22 mouse cellular contexts compared by ENCODE assay signal in genomic region chr19:28424180-28424579, GRCm38 (mm10).
DNase-seq lines count a peak whose midpoint lies in the region; ATAC-seq and TF ChIP-seq lines count a peak whose summit lies in the region.
"Had no signal": no experiment of that assay in that cellular context is flagged by ENCODE, and none has a peak within 500 bp of the region (broad histone marks: within the 10 kb centered on the region; RNA-seq: fewer than 3 reads in every experiment).

No protein-coding gene starts in this region.

- H3K9me3 ChIP-seq in liver, embryonic 12.5 days (replicated peaks): no peaks in the 10 kb centered on the region
- no peaks in the 10 kb centered on the region for H3K9me3 ChIP-seq in liver, postnatal 0 days (ENCODE audit: low read length)
- H3K9me3 ChIP-seq in heart, embryonic 12.5 days (replicated peaks): no peaks in the 10 kb centered on the region
- H3K9me3 ChIP-seq: embryonic facial prominence, embryonic 13.5 days; forebrain, embryonic 12.5 days; heart, embryonic 13.5 days; hindbrain, embryonic 12.5 days had no signal

- no peak overlapping the region for H3K4me3 ChIP-seq in liver, embryonic 12.5 days
- no peak overlapping the region for H3K4me3 ChIP-seq in liver, postnatal 0 days (ENCODE audit: low read depth, low read length)
- no peak overlapping the region for H3K4me3 ChIP-seq in heart, embryonic 12.5 days
- H3K4me3 ChIP-seq: embryonic facial prominence, embryonic 13.5 days; forebrain, embryonic 12.5 days; heart, adult 2 months; heart, embryonic 13.5 days; hindbrain, embryonic 12.5 days had no signal

- no peak overlapping the region for H3K27ac ChIP-seq in liver, embryonic 12.5 days
- H3K27ac ChIP-seq in liver, postnatal 0 days (ENCODE audit: low read depth): no peak overlapping the region
- no peak overlapping the region for H3K27ac ChIP-seq in heart, embryonic 12.5 days (ENCODE audit: poor library complexity, severe bottlenecking)
- H3K27ac ChIP-seq: embryonic facial prominence, embryonic 13.5 days; forebrain, embryonic 12.5 days; heart, adult 2 months; heart, embryonic 13.5 days; hindbrain, embryonic 12.5 days had no signal

- DNase-seq in liver (peak; percentile 3), 416B (ENCODE audit: low read depth) (peak; percentile 55)
- peak; percentile 0 for DNase-seq in c-Kit-positive CD71-positive TER-119-positive erythroid progenitor cells, embryonic 14.5 days (ENCODE audit: low spot score)
- DNase-seq in liver, postnatal 0 days: peak; percentile 14
- DNase-seq in testis, postnatal 14 days (ENCODE audit: low spot score): no peak
- DNase-seq in thymus, postnatal 4 days: no peak
- DNase-seq: adrenal gland, adult 2 months; adrenal gland, postnatal 25 days; cerebellum, adult 11 months; cerebellum, adult 8-10 months; cerebellum, postnatal 14 days; gastrocnemius, postnatal 10 days; heart, adult 2 months; heart, postnatal 36 days had no signal

- ATAC-seq in liver, embryonic 12.5 days: no peak
- ATAC-seq in liver, postnatal 0 days: no peak
- ATAC-seq in heart, embryonic 12.5 days (ENCODE audit: insufficient number of reproducible peaks, low FRiP score): no peak
- ATAC-seq: forebrain, embryonic 16.5 days; hindbrain, embryonic 16.5 days had no signal

- TF ChIP-seq CTCF in liver, postnatal 0 days (IDR thresholded peaks at IDR 0.05; ENCODE audit: low read depth): no peak

- no peak overlapping the region for H3K9ac ChIP-seq in liver, embryonic 12.5 days
- H3K9ac ChIP-seq in liver, postnatal 0 days (replicated peaks): no peak overlapping the region
- H3K9ac ChIP-seq in heart, embryonic 12.5 days: no peak overlapping the region
- H3K9ac ChIP-seq: embryonic facial prominence, embryonic 13.5 days; forebrain, embryonic 12.5 days; heart, embryonic 13.5 days; hindbrain, embryonic 12.5 days had no signal

- H3K27me3 ChIP-seq in liver, embryonic 12.5 days (replicated peaks): no peaks in the 10 kb centered on the region
- no peaks in the 10 kb centered on the region for H3K27me3 ChIP-seq in liver, postnatal 0 days (ENCODE audit: insufficient read depth, low read length)
- no peaks in the 10 kb centered on the region for H3K27me3 ChIP-seq in heart, embryonic 12.5 days (replicated peaks)
- H3K27me3 ChIP-seq: embryonic facial prominence, embryonic 13.5 days; forebrain, embryonic 12.5 days; heart, embryonic 13.5 days; hindbrain, embryonic 12.5 days had no signal

- no peak for TF ChIP-seq EP300 in liver, postnatal 0 days (IDR thresholded peaks at IDR 0.05; ENCODE audit: low read depth)

- no peaks in the 10 kb centered on the region for H3K4me1 ChIP-seq in liver, embryonic 12.5 days
- no peaks in the 10 kb centered on the region for H3K4me1 ChIP-seq in liver, postnatal 0 days (ENCODE audit: insufficient read depth)
- H3K4me1 ChIP-seq in heart, embryonic 12.5 days (replicated peaks): peaks cover 9% of the 10 kb centered on the region; the same call in 1 of the 2 replicates
- H3K4me1 ChIP-seq: embryonic facial prominence, embryonic 13.5 days; forebrain, embryonic 12.5 days; hindbrain, embryonic 12.5 days had no signal

- no peaks in the 10 kb centered on the region for H3K36me3 ChIP-seq in liver, embryonic 12.5 days
- no peaks in the 10 kb centered on the region for H3K36me3 ChIP-seq in liver, postnatal 0 days (replicated peaks; ENCODE audit: insufficient read depth, low read length)
- no peaks in the 10 kb centered on the region for H3K36me3 ChIP-seq in heart, embryonic 12.5 days
- H3K36me3 ChIP-seq: embryonic facial prominence, embryonic 13.5 days; forebrain, embryonic 12.5 days; heart, embryonic 13.5 days; hindbrain, embryonic 12.5 days had no signal

- WGBS in liver, embryonic 12.5 days (ENCODE audit: insufficient replicate concordance): 25% methylated on average over 5 of the region's 5 CpGs
- WGBS in liver, postnatal 0 days (ENCODE audit: insufficient replicate concordance): 36% methylated on average over 5 of the region's 5 CpGs
- WGBS in heart, embryonic 12.5 days: 86% methylated on average over 5 of the region's 5 CpGs

- H3K4me2 ChIP-seq in liver, embryonic 12.5 days: no peak overlapping the region
- no peak overlapping the region for H3K4me2 ChIP-seq in liver, postnatal 0 days (ENCODE audit: low read depth, low read length)
- no peak overlapping the region for H3K4me2 ChIP-seq in heart, embryonic 12.5 days
- H3K4me2 ChIP-seq: embryonic facial prominence, embryonic 13.5 days; forebrain, embryonic 12.5 days; heart, embryonic 13.5 days; hindbrain, embryonic 12.5 days had no signal

Comparison
In these comparisons a context has a peak if more than half of its experiments do, and no peak if none do; other contexts are left out.
1. DNase-seq: peak in liver (single experiment), 416B (single experiment), c-Kit-positive CD71-positive TER-119-positive erythroid progenitor cells, embryonic 14.5 days (single experiment) and liver, postnatal 0 days (single experiment); none in testis, postnatal 14 days (single experiment) and thymus, postnatal 4 days (single experiment).